Mouse (Mus musculus) CH12.LX (cell line): ENCODE data around the gene D630045J12Rik. TPM values are rescaled to one million over a fixed set of nuclear protein-coding genes. Genes with fewer than 3 reads are reported as not detected.

Experiments
- DNase-seq: peaks from one replicate; pipeline ENCODE4 v3.0.0-alpha.2; 2013; ENCODE audit errors: extremely low read depth
- H3K27ac ChIP-seq: 2 replicates; pipeline ENCODE4 v1.5.1; 2012; ENCODE audit warnings: low read depth, mild to moderate bottlenecking, control low read depth, moderate library complexity; ENCODE audit not compliant: insufficient read depth
- H3K27me3 ChIP-seq: replicated peaks from 2 replicates; pipeline ENCODE3; 2012; ENCODE audit warnings: inconsistent platforms
- H3K36me3 ChIP-seq, 2 experiments: replicated peaks in 1 of 2; 2 replicates each; pipeline versions ENCODE3 to v1.6.1; 2012; ENCODE audit warnings: inconsistent platforms in 1 of 2, low read length in 1 of 2, mild to moderate bottlenecking in 1 of 2, mixed read lengths in 1 of 2, moderate library complexity in 1 of 2; ENCODE audit not compliant: control insufficient read depth in 1 of 2, insufficient read depth in 1 of 2
- H3K4me1 ChIP-seq, 2 experiments: 2 replicates each; pipeline ENCODE4 v1.6.1; 2012; ENCODE audit warnings: inconsistent platforms in 1 of 2, moderate library complexity in 1 of 2; ENCODE audit not compliant: insufficient read depth in 2 of 2, control insufficient read depth in 1 of 2
- H3K4me2 ChIP-seq: 2 replicates; pipeline ENCODE4 v1.6.1; 2012; ENCODE audit warnings: low read depth, mild to moderate bottlenecking, control low read depth; ENCODE audit not compliant: poor library complexity, insufficient read depth, severe bottlenecking
- H3K4me3 ChIP-seq, 3 experiments: fragments of 150-350 bp in 1 of 3; sonication (generic) in 1 of 3; replicated peaks in 1 of 3; 2 replicates each; pipeline versions ENCODE3 to v1.5.1; 2011 to 2012; ENCODE audit warnings: low read depth in 2 of 3, low read length in 2 of 3, mild to moderate bottlenecking in 2 of 3, moderate library complexity in 2 of 3, control low read depth in 1 of 3, improper control_type of control experiment in 1 of 3, inconsistent platforms in 1 of 3, mixed read lengths in 1 of 3; ENCODE audit not compliant: poor library complexity in 1 of 3
- H3K79me2 ChIP-seq: replicated peaks from 2 replicates; pipeline ENCODE4 v1.6.1; 2012; ENCODE audit warnings: mild to moderate bottlenecking, moderate library complexity; ENCODE audit not compliant: control insufficient read depth, poor library complexity, insufficient read depth, severe bottlenecking; ENCODE audit errors: extremely low read depth
- H3K9ac ChIP-seq: 2 replicates; pipeline ENCODE4 v1.6.1; 2012; ENCODE audit warnings: low read depth, mild to moderate bottlenecking, control low read depth, moderate library complexity; ENCODE audit not compliant: insufficient read depth
- H3K9me3 ChIP-seq: replicated peaks from 2 replicates; pipeline ENCODE3; 2012; ENCODE audit warnings: low read length, inconsistent platforms, mixed read lengths
- CHD2 ChIP-seq: IDR thresholded peaks from 2 replicates; pipeline ENCODE4 v1.6.1; 2011; ENCODE audit warnings: low read length, improper control_type of control experiment
- CTCF ChIP-seq, 2 experiments: IDR thresholded peaks in 1 of 2; conservative IDR thresholded peaks in 1 of 2; 2 replicates each; pipeline ENCODE4 v1.5.1; 2011 to 2012; ENCODE audit warnings: low read depth in 2 of 2, low read length in 2 of 2, improper control_type of control experiment in 1 of 2, inconsistent platforms in 1 of 2, mild to moderate bottlenecking in 1 of 2, moderate library complexity in 1 of 2
- EP300 ChIP-seq: IDR thresholded peaks from 2 replicates; pipeline ENCODE4 v1.6.1; 2011; ENCODE audit warnings: low read length, improper control_type of control experiment
- GABPA ChIP-seq: IDR thresholded peaks from 2 replicates; pipeline ENCODE4 v1.6.1; 2012; ENCODE audit warnings: low read depth, low read length, improper control_type of control experiment, inconsistent platforms; ENCODE audit not compliant: insufficient replicate concordance
- IRF4 ChIP-seq: IDR thresholded peaks from 2 replicates; pipeline ENCODE4 v1.6.1; 2014; ENCODE audit warnings: low read depth, mild to moderate bottlenecking, inconsistent platforms, low read length, improper control_type of control experiment
- KAT2A ChIP-seq: IDR thresholded peaks from 2 replicates; pipeline ENCODE4 v1.6.1; 2012; ENCODE audit warnings: low read length, improper control_type of control experiment, inconsistent platforms; ENCODE audit not compliant: insufficient replicate concordance
- MAX ChIP-seq: IDR thresholded peaks from 2 replicates; pipeline ENCODE4 v1.6.1; 2011; ENCODE audit warnings: low read length, improper control_type of control experiment
- MAZ ChIP-seq: IDR thresholded peaks from 2 replicates; pipeline ENCODE4 v1.6.1; 2012; ENCODE audit warnings: low read depth, mild to moderate bottlenecking, inconsistent platforms, low read length, improper control_type of control experiment, moderate library complexity
- MEF2A ChIP-seq: IDR thresholded peaks from 2 replicates; pipeline ENCODE4 v1.6.1; 2014; ENCODE audit warnings: low read depth, mild to moderate bottlenecking, inconsistent platforms, low read length, improper control_type of control experiment, borderline replicate concordance
- MXI1 ChIP-seq: IDR thresholded peaks from 2 replicates; pipeline ENCODE4 v1.6.1; 2011; ENCODE audit warnings: mild to moderate bottlenecking, low read depth, low read length, improper control_type of control experiment
- MYC ChIP-seq: IDR thresholded peaks from 2 replicates; pipeline ENCODE4 v1.6.1; 2011; ENCODE audit warnings: low read depth, mild to moderate bottlenecking, improper control_type of control experiment, low read length
- NELFE ChIP-seq: IDR thresholded peaks from 2 replicates; pipeline ENCODE4 v1.6.1; 2011; ENCODE audit warnings: low read depth, low read length, improper control_type of control experiment
- PAX5 ChIP-seq: IDR thresholded peaks from 2 replicates; pipeline ENCODE4 v1.6.1; 2012; ENCODE audit warnings: low read length, inconsistent platforms, mixed read lengths
- POLR2A ChIP-seq: IDR thresholded peaks from 2 replicates; pipeline ENCODE4 v1.6.1; 2011; ENCODE audit warnings: low read depth, mild to moderate bottlenecking, improper control_type of control experiment, low read length
- POLR2AphosphoS2 ChIP-seq: IDR thresholded peaks from 2 replicates; pipeline ENCODE4 v1.6.1; 2011; ENCODE audit warnings: low read depth, low read length, improper control_type of control experiment
- RCOR1 ChIP-seq: conservative IDR thresholded peaks from 2 replicates; pipeline ENCODE4 v1.6.1; 2012; ENCODE audit warnings: low read depth, mild to moderate bottlenecking, inconsistent platforms, low read length, improper control_type of control experiment
- SIN3A ChIP-seq: IDR thresholded peaks from 2 replicates; pipeline ENCODE4 v1.6.1; 2012; ENCODE audit warnings: low read length, improper control_type of control experiment, inconsistent platforms
- TBP ChIP-seq: conservative IDR thresholded peaks from 2 replicates; pipeline ENCODE4 v1.6.1; 2011; ENCODE audit warnings: low read depth, low read length, improper control_type of control experiment
- TCF12 ChIP-seq: IDR thresholded peaks from 2 replicates; pipeline ENCODE4 v1.6.1; 2014; ENCODE audit warnings: low read depth, mild to moderate bottlenecking, inconsistent platforms, low read length, improper control_type of control experiment
- UBTF ChIP-seq: IDR thresholded peaks from 2 replicates; pipeline ENCODE4 v1.6.1; 2012; ENCODE audit warnings: low read depth, mild to moderate bottlenecking, inconsistent platforms, low read length, improper control_type of control experiment, moderate library complexity
- USF1 ChIP-seq: IDR thresholded peaks from 2 replicates; pipeline ENCODE4 v1.6.1; 2014; ENCODE audit warnings: low read depth, mild to moderate bottlenecking, inconsistent platforms, low read length, improper control_type of control experiment
- USF2 ChIP-seq: conservative IDR thresholded peaks from 2 replicates; pipeline ENCODE4 v1.6.1; 2011; ENCODE audit warnings: low read depth, low read length, improper control_type of control experiment
- ZC3H11A ChIP-seq: IDR thresholded peaks from 2 replicates; pipeline ENCODE4 v1.6.1; 2012; ENCODE audit warnings: low read depth, mild to moderate bottlenecking, inconsistent platforms, low read length, improper control_type of control experiment
- ZKSCAN1 ChIP-seq: IDR thresholded peaks from 2 replicates; pipeline ENCODE4 v1.6.1; 2012; ENCODE audit warnings: low read depth, inconsistent platforms, low read length, improper control_type of control experiment, borderline replicate concordance
- ZMIZ1 ChIP-seq: IDR thresholded peaks from 2 replicates; pipeline ENCODE4 v1.6.1; 2012; ENCODE audit warnings: low read depth, mild to moderate bottlenecking, inconsistent platforms, low read length, improper control_type of control experiment
- dilution Hi-C: fragments of 300-500 bp; cut with MboI; formaldehyde crosslinking; loops from 2 replicates; pipeline ENCODE4 v1.14.3; 2020; ENCODE audit warnings: low sequenced_read_pairs; ENCODE audit not compliant: extremely low pct_unique_long_range_greater_than_20kb, extremely low pct_ligation_motif_present
- in situ Hi-C: fragments of 300-500 bp; cut with MboI; formaldehyde crosslinking; loops from 3 replicates; pipeline ENCODE4 v1.14.3; 2019; ENCODE audit warnings: low sequenced_read_pairs, low pct_ligation_motif_present, low pct_unique_long_range_greater_than_20kb, mixed read lengths
- polyA plus RNA-seq: library from polyadenylated mRNA; unstranded; fragments of >175 nt; gene quantifications from 2 replicates; pipeline ENCODE4 v1.2.1, GENCODE M21; 2012; ENCODE audit warnings: low read depth; ENCODE audit not compliant: insufficient read length
- total RNA-seq, 2 experiments: library from RNA; depleted of rRNA; stranded (reverse); fragments of 300-350 nt in 1 of 2; fragments of >200 nt in 1 of 2; gene quantifications; 2 replicates each; pipeline ENCODE4 v1.2.3; 2012 to 2014

Gene D630045J12Rik
- total and polyA plus RNA-seq, 3 experiments = 0.48 to 4.9 (median 1.7) TPM

DNA sequence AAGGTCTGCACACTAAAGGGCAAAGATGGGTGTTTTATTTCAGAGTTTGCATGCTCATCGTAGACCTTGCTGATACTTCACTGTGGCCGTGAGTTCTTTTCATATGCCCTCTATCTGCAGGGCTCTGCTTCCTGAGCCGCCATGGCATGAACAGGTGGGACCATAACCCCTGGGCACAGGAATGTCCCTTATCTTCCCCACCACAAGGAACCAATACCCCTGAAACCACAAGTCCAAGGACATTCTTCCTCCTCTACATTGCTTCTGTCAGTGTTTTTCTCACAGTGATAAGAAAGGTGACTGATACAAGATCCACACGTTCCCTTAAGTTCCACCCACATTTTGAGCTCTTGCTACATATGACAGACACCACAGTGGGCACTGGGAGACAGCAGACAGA is 3.0 kb upstream of the D630045J12Rik start:
- Histone ChIP-seq H3K27me3 (no peaks in the 10 kb centered on the region), H3K4me3 (no peak overlapping the region), H3K9me3 (no peaks in the 10 kb centered on the region), H3K9ac (no peak overlapping the region), H3K79me2 (no peaks in the 10 kb centered on the region), H3K4me2 (no peak overlapping the region), H3K27ac (no peak overlapping the region), H3K4me1 (peaks cover 10 to 46% of the 10 kb centered on the region in 2 experiments), H3K36me3 (no peaks in the 10 kb centered on the region)
- TF ChIP-seq GABPA (no peak), CTCF (conservative IDR thresholded peaks at IDR 0.05 in 1 of 2, IDR thresholded peaks at IDR 0.05 in 1 of 2; ENCODE audit: low read depth in 2 of 2, low read length in 2 of 2) (no peak), ZC3H11A (no peak), POLR2A (no peak), IRF4 (no peak), EP300 (no peak), RCOR1 (no peak), NELFE (no peak), KAT2A (no peak), UBTF (no peak), USF2 (no peak), MAZ (no peak), SIN3A (no peak), TBP (no peak), ZKSCAN1 (no peak)
- in situ Hi-C loops = loop anchor here (10.0 kb wide), 1 partner anchor 52 kb away; no protein-coding TSS in a partner anchor
- no peak for DNase-seq
- dilution Hi-C loops = no loop called here

DNA sequence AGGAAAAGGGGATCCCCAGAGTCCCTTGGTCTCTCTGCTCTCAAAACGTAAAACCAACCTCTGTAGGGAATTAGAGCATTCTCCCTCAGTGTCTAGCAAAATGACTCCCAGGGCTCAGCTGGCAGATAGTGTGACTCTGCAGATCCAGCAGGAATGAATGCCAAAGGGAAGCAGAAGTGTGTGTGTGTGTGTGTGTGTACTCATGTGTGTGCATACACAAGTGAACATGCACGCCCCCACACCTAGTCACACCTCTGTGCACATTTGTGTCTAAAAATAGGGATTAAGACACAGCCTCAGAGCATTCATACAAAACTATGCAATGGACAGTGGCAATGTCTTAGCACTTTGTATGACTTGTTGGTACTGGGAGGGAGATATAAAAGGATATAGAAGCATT is 2.0 kb upstream of the D630045J12Rik start:
- Histone ChIP-seq H3K27me3 (no peaks in the 10 kb centered on the region), H3K4me1 (peaks cover 10 to 56% of the 10 kb centered on the region in 2 experiments), H3K4me3 (no peak overlapping the region), H3K4me2 (no peak overlapping the region), H3K9me3 (no peaks in the 10 kb centered on the region), H3K36me3 (no peaks in the 10 kb centered on the region)
- dilution Hi-C loops = no loop called here
- no peak for DNase-seq
- no peak for TF ChIP-seq ZMIZ1
- TF ChIP-seq USF1 = no peak
- no peak for TF ChIP-seq ZC3H11A
- no peak for TF ChIP-seq UBTF
- no peak for TF ChIP-seq MAX
- TF ChIP-seq KAT2A = no peak
- no peak for TF ChIP-seq MEF2A
- TF ChIP-seq CTCF (conservative IDR thresholded peaks at IDR 0.05 in 1 of 2, IDR thresholded peaks at IDR 0.05 in 1 of 2; ENCODE audit: low read depth in 2 of 2, low read length in 2 of 2) = no peak
- no peak for TF ChIP-seq PAX5
- TF ChIP-seq MXI1 = no peak
- no peak for TF ChIP-seq EP300
- no peak for TF ChIP-seq GABPA
- TF ChIP-seq MYC = no peak
- TF ChIP-seq CHD2 = no peak
- no peak for TF ChIP-seq POLR2AphosphoS2
- TF ChIP-seq IRF4 = no peak
- no peak for TF ChIP-seq TCF12
- TF ChIP-seq, all 38 proteins: peak for 0
- H3K9ac ChIP-seq = no peak overlapping the region
- in situ Hi-C loops = loop anchor here (10.0 kb wide), 1 partner anchor 51 kb away; no protein-coding TSS in a partner anchor
- no peak overlapping the region for H3K27ac ChIP-seq
- no peaks in the 10 kb centered on the region for H3K79me2 ChIP-seq
